ENCODE assay signal across 13 mouse cellular contexts in the genomic region with DNA sequence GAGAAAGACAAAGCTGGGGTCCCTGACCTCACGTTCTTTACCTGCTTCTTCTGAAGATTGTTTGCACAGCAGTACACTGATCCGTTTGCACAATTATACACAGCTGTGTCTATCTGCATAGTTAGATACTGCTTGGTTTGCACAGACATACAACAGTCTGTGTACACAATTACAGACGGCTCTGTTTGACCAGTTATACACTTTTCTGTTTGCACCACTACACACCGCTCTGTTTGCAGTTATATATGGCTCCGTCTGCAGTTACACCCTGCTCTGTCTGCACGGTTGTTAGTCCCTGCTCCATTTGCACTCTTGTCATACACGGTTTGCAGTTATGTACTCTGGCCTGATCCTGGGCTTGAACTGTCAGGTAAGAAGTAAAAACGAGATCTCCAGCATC.
"Had no signal": no experiment of that assay in that cellular context is flagged by ENCODE, and none has a peak within 500 bp of the region (broad histone marks: within the 10 kb centered on the region; RNA-seq: fewer than 3 reads in every experiment).

No protein-coding gene starts in this region.

- H3K36me3 ChIP-seq: neural tube, embryonic 12.5 days had no signal

- ATAC-seq: hindbrain, postnatal 0 days had no signal

- DNase-seq: kidney, adult 8-10 months; kidney, postnatal 4 days; left cerebral cortex, postnatal 4 days; lung, postnatal 10 days; midbrain, embryonic 14.5 days; thymus, postnatal 4 days had no signal

- H3K27ac ChIP-seq: hindbrain, postnatal 0 days; kidney, postnatal 0 days; layer of hippocampus, adult 2 months; limb, embryonic 13.5 days; liver, embryonic 15.5 days; neural tube, embryonic 12.5 days had no signal

- H3K27me3 ChIP-seq: limb, embryonic 13.5 days; liver, embryonic 15.5 days; neural tube, embryonic 12.5 days had no signal

- H3K4me2 ChIP-seq: limb, embryonic 13.5 days; liver, embryonic 15.5 days; neural tube, embryonic 12.5 days had no signal

- H3K4me3 ChIP-seq: layer of hippocampus, adult 2 months; limb, embryonic 13.5 days; liver, embryonic 15.5 days; myocyte; neural tube, embryonic 12.5 days had no signal

- H3K9ac ChIP-seq: limb, embryonic 13.5 days; liver, embryonic 15.5 days; neural tube, embryonic 12.5 days had no signal

- H3K4me1 ChIP-seq: liver, embryonic 15.5 days; neural tube, embryonic 12.5 days had no signal

- H3K9me3 ChIP-seq: limb, embryonic 13.5 days; liver, embryonic 15.5 days; neural tube, embryonic 12.5 days had no signal
